Mouse (Mus musculus) urinary bladder, adult 2 months (tissue): ENCODE results near the gene Eps8l3. TPM values are rescaled to one million over a fixed set of nuclear protein-coding genes. Genes with fewer than 3 reads are reported as not detected.

Experiments used
- polyA plus RNA-seq: library from polyadenylated mRNA; depleted of rRNA; stranded (reverse); fragments of >200 nt; gene quantifications from 2 replicates; pipeline ENCODE4 v1.2.3, GENCODE M21; 2012; rRNA removed

Gene Eps8l3
- polyA plus RNA-seq, 1 experiment, result not detected

Other genes starting within 250 kb of the Eps8l3 start
- gene Gm10961, start 245.9 kb upstream of the Eps8l3 start, polyA plus RNA-seq, result not detected in 2 replicates
- gene Strip1, start 245.5 kb upstream of the Eps8l3 start, polyA plus RNA-seq, result 33.4 and 37.7 TPM in 2 replicates
- 101 and 110 TPM in 2 replicates for gene Ahcyl1, start 180.7 kb upstream of the Eps8l3 start, polyA plus RNA-seq
- gene Csf1, start 116.8 kb upstream of the Eps8l3 start, polyA plus RNA-seq, result 33.2 and 34.9 TPM in 2 replicates
- 59.8 and 62.7 TPM in 2 replicates for gene Gstm5, start 18.6 kb downstream of the Eps8l3 start, polyA plus RNA-seq
- 2.7 and 5.1 TPM in 2 replicates for gene Gstm7, start 54.6 kb downstream of the Eps8l3 start, polyA plus RNA-seq
- 2.1 and 2.3 TPM in 2 replicates for gene Gstm6, start 66.5 kb downstream of the Eps8l3 start, polyA plus RNA-seq
- 0.45 and 0.75 TPM in 2 replicates for gene Gstm3, start 92.1 kb downstream of the Eps8l3 start, polyA plus RNA-seq
- gene Gstm2, start 109.2 kb downstream of the Eps8l3 start, polyA plus RNA-seq, result 148 and 153 TPM in 2 replicates
- 9,762 and 10,289 TPM in 2 replicates for gene Gstm1, start 140.7 kb downstream of the Eps8l3 start, polyA plus RNA-seq
- gene Gstm4, start 167.7 kb downstream of the Eps8l3 start, polyA plus RNA-seq, result 128 and 151 TPM in 2 replicates
- gene Ampd2, start 209.4 kb downstream of the Eps8l3 start, polyA plus RNA-seq, result 33.5 and 37.8 TPM in 2 replicates
- gene Gnat2, start 215.6 kb downstream of the Eps8l3 start, polyA plus RNA-seq, result 0.39 and 0.57 TPM in 2 replicates